11 mouse cellular contexts compared by ENCODE assay signal in genomic region chr16:77885060-77885679, GRCm38 (mm10).
DNase-seq lines count a peak whose midpoint lies in the region; ATAC-seq and TF ChIP-seq lines count a peak whose summit lies in the region.
"Had no signal": no experiment of that assay in that cellular context is flagged by ENCODE, and none has a peak within 500 bp of the region (broad histone marks: within the 10 kb centered on the region; RNA-seq: fewer than 3 reads in every experiment).

No protein-coding gene starts in this region.

- TF ChIP-seq CTCF in brain, embryonic 14.5 days (IDR thresholded peaks at IDR 0.05; ENCODE audit: borderline replicate concordance, extremely low read depth, insufficient read depth, insufficient read length): no peak

- H3K36me3 ChIP-seq in forebrain, embryonic 14.5 days (ENCODE audit: control insufficient read depth, insufficient read depth, low read length): no peaks in the 10 kb centered on the region
- no peaks in the 10 kb centered on the region for H3K36me3 ChIP-seq in midbrain, embryonic 10.5 days
- H3K36me3 ChIP-seq in heart, embryonic 10.5 days: no peaks in the 10 kb centered on the region
- H3K36me3 ChIP-seq: kidney, embryonic 15.5 days had no signal

- H3K27ac ChIP-seq in forebrain, embryonic 14.5 days (ENCODE audit: low read depth, low read length): peak overlapping the region; percentile 58; the same call in 1 of the 2 replicates
- H3K27ac ChIP-seq in midbrain, embryonic 10.5 days (replicated peaks): peak overlapping the region; percentile 83
- H3K27ac ChIP-seq in heart, embryonic 10.5 days: no peak overlapping the region
- H3K27ac ChIP-seq: kidney, embryonic 15.5 days had no signal

- peak; percentile 87 for ATAC-seq in forebrain, embryonic 14.5 days
- ATAC-seq: activated CD4-positive, CD25-positive, alpha-beta regulatory T cell, adult 4 months had no signal

- peaks cover 5% of the 10 kb centered on the region; the same call in 1 of the 2 replicates for H3K4me1 ChIP-seq in forebrain, embryonic 14.5 days (ENCODE audit: control insufficient read depth, insufficient read depth, low read length)
- H3K4me1 ChIP-seq in midbrain, embryonic 10.5 days: peaks cover 15% of the 10 kb centered on the region
- H3K4me1 ChIP-seq in heart, embryonic 10.5 days: no peaks in the 10 kb centered on the region
- H3K4me1 ChIP-seq: kidney, embryonic 15.5 days had no signal

- DNase-seq in Muller cell, postnatal 12 days (ENCODE audit: inconsistent ontology term): peak; percentile 53
- peak; percentile 90 for DNase-seq in brain, embryonic 14.5 days (ENCODE audit: low read depth)
- DNase-seq in forebrain, embryonic 14.5 days (ENCODE audit: low spot score): peak; percentile 72
- peak; percentile 55 for DNase-seq in midbrain, embryonic 10.5 days (ENCODE audit: low spot score)
- no peak for DNase-seq in ovary, postnatal 10 days (ENCODE audit: low spot score)
- no peak for DNase-seq in heart, embryonic 10.5 days (ENCODE audit: low spot score)
- DNase-seq in ovary, postnatal 36 days (ENCODE audit: low spot score): no peak
- DNase-seq: lung, postnatal 10 days; thymus, postnatal 14 days had no signal

- TF ChIP-seq POLR2A in brain, embryonic 14.5 days (IDR thresholded peaks at IDR 0.05; ENCODE audit: borderline replicate concordance, extremely low read depth, insufficient read depth, insufficient read length, poor library complexity, severe bottlenecking): no peak

- H3K27me3 ChIP-seq in forebrain, embryonic 14.5 days (replicated peaks; ENCODE audit: control insufficient read depth, insufficient read depth, low read length): no peaks in the 10 kb centered on the region
- H3K27me3 ChIP-seq in midbrain, embryonic 10.5 days (ENCODE audit: low read depth, poor library complexity, severe bottlenecking): no peaks in the 10 kb centered on the region
- H3K27me3 ChIP-seq in heart, embryonic 10.5 days (ENCODE audit: insufficient read depth, poor library complexity, severe bottlenecking): no peaks in the 10 kb centered on the region
- H3K27me3 ChIP-seq: kidney, embryonic 15.5 days had no signal

- H3K9me3 ChIP-seq in forebrain, embryonic 14.5 days (replicated peaks; ENCODE audit: control insufficient read depth, low read length): no peaks in the 10 kb centered on the region
- no peaks in the 10 kb centered on the region for H3K9me3 ChIP-seq in midbrain, embryonic 10.5 days (replicated peaks)
- H3K9me3 ChIP-seq in heart, embryonic 10.5 days: no peaks in the 10 kb centered on the region
- H3K9me3 ChIP-seq: kidney, embryonic 15.5 days had no signal

- no peak overlapping the region for H3K9ac ChIP-seq in forebrain, embryonic 14.5 days (ENCODE audit: low read length)
- H3K9ac ChIP-seq: kidney, embryonic 15.5 days had no signal

- no peak overlapping the region for H3K4me3 ChIP-seq in forebrain, embryonic 14.5 days (ENCODE audit: low read depth, low read length)
- H3K4me3 ChIP-seq in midbrain, embryonic 10.5 days: peak overlapping the region; percentile 11; the same call in 1 of the 2 replicates
- H3K4me3 ChIP-seq in heart, embryonic 10.5 days: no peak overlapping the region
- H3K4me3 ChIP-seq: kidney, embryonic 15.5 days had no signal

- 46% methylated on average over 15 of the region's 15 CpGs for WGBS in forebrain, embryonic 14.5 days
- WGBS in midbrain, embryonic 10.5 days: 60% methylated on average over 15 of the region's 15 CpGs
- WGBS in heart, embryonic 10.5 days: 80% methylated on average over 15 of the region's 15 CpGs

- peak overlapping the region; percentile 10; the same call in 1 of the 2 replicates for H3K4me2 ChIP-seq in forebrain, embryonic 14.5 days (ENCODE audit: low read length)
- H3K4me2 ChIP-seq: kidney, embryonic 15.5 days had no signal

Comparison
In these comparisons a context has a peak if more than half of its experiments do, and no peak if none do; other contexts are left out.
1. DNase-seq: peak in Muller cell, postnatal 12 days (single experiment), brain, embryonic 14.5 days (single experiment), forebrain, embryonic 14.5 days (single experiment) and midbrain, embryonic 10.5 days (single experiment); none in ovary, postnatal 10 days (single experiment), heart, embryonic 10.5 days (single experiment) and ovary, postnatal 36 days (single experiment).